Mouse (Mus musculus) cerebellum, adult 2 months (tissue): ENCODE results near the gene Rpl38.

Experiments used
- CTCF ChIP-seq: fragments of 200-500 bp; IDR thresholded peaks from 2 replicates; pipeline ENCODE4 v1.5.1; 2011; ENCODE audit warnings: low read depth, mild to moderate bottlenecking, control low read depth, low read length, moderate library complexity, borderline replicate concordance; ENCODE audit not compliant: insufficient read depth
- POLR2A ChIP-seq: fragments of 200-500 bp; IDR thresholded peaks from 2 replicates; pipeline ENCODE4 v1.6.1; 2011; ENCODE audit warnings: low read length, control low read depth, borderline replicate concordance; ENCODE audit not compliant: insufficient read depth

- no peak for TF ChIP-seq POLR2A
- TF ChIP-seq CTCF, result peak; percentile 64
Observed at GRCm38 (mm10) chr11:114668741-114669623, 658 bp downstream of the Rpl38 start.
